Mouse (Mus musculus): ENCODE data around the gene Snrpa.

DNA sequence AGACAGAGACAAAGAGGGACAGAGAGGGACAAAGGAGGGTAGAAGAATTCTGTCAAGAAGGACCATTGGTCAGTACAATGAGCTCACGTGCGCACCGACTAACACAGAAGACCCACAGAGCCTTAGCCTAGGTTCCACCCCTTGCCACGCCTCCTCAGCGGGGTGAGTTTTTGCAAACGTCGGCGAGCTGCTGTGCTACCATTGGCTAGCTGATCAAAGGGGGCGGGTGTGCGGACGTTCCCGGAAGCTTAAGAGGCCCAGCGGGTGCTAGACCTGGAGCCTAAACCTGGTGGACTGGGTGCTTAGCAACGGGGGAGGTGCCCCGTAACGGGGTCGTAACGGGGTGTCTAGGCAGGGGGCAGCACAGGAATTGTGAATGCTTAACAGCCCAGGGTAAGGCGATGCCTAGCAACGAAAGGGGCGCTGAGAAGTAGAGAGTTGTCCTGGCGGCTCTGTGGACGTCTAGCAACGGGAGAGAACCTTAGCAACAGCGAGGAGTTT lies 36.8 kb upstream of the Snrpa start, which contains the start of gene Coq8b:
- peak; percentile 41; the same call in 1 of the 2 replicates for TF ChIP-seq CTCF (IDR thresholded peaks at IDR 0.05; ENCODE audit: low read depth)
- no peak for TF ChIP-seq EP300 (optimal IDR thresholded peaks at IDR 0.05)
